12 mouse cellular contexts compared by ENCODE assay signal in the genomic region with DNA sequence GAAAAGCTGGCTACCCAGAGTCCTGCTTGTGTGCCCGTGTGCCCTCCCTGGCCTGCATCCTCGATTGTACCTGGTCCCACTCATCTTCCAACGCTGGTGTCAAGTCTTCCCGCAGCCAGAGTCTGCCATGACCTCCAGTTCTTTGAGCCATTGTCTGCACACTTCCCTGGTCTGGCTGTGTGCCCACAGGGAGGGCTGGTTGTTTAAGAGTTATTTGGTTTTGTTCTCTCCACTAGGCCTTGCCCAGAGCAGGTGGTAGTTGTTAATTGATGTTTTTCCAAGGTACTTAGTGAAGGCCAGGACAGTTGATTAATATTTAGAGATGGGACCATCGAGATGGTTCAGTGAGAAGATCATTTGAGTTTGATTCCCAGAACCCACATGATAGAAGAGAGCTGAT. TPM values are rescaled to one million over a fixed set of nuclear protein-coding genes. Genes with fewer than 3 reads are reported as not detected.
DNase-seq lines count a peak whose midpoint lies in the region; ATAC-seq and TF ChIP-seq lines count a peak whose summit lies in the region.
"Had no signal": no experiment of that assay in that cellular context is flagged by ENCODE, and none has a peak within 500 bp of the region (broad histone marks: within the 10 kb centered on the region; RNA-seq: fewer than 3 reads in every experiment).

No protein-coding gene starts in this region.

- no peak for TF ChIP-seq POLR2A in lung, adult 2 months (IDR thresholded peaks at IDR 0.05; ENCODE audit: borderline replicate concordance, extremely low read depth, low read depth, low read length)

- H3K9ac ChIP-seq in heart, embryonic 14.5 days (ENCODE audit: low read length), result no peak overlapping the region
- H3K9ac ChIP-seq in lung, embryonic 15.5 days, result no peak overlapping the region
- H3K9ac ChIP-seq in hindbrain, embryonic 15.5 days, result no peak overlapping the region
- H3K9ac ChIP-seq in stomach, embryonic 14.5 days (replicated peaks; ENCODE audit: low read depth, low read length), result no peak overlapping the region
- H3K9ac ChIP-seq: liver, embryonic 13.5 days had no signal

- intact Hi-C loops in heart, postnatal 36 days (cut with DNase I), result loop anchor here (2.0 kb wide), 1 partner anchor 59 kb away; no protein-coding TSS in a partner anchor

- H3K27me3 ChIP-seq in heart, embryonic 14.5 days (ENCODE audit: control insufficient read depth, insufficient read depth, low read length), result no peaks in the 10 kb centered on the region
- H3K27me3 ChIP-seq in lung, embryonic 15.5 days, result no peaks in the 10 kb centered on the region
- no peaks in the 10 kb centered on the region for H3K27me3 ChIP-seq in hindbrain, embryonic 15.5 days
- H3K27me3 ChIP-seq in stomach, embryonic 14.5 days (ENCODE audit: control insufficient read depth, insufficient read depth, low read length), result no peaks in the 10 kb centered on the region
- H3K27me3 ChIP-seq: CH12.LX; liver, embryonic 13.5 days had no signal

- WGBS in heart, embryonic 14.5 days, result 74% methylated on average over 5 of the region's 5 CpGs
- 56% methylated on average over 5 of the region's 5 CpGs for WGBS in lung, embryonic 15.5 days
- 60% methylated on average over 5 of the region's 5 CpGs for WGBS in lung, adult 2 months
- WGBS in hindbrain, embryonic 15.5 days, result 71% methylated on average over 5 of the region's 5 CpGs
- 63% methylated on average over 5 of the region's 5 CpGs for WGBS in stomach, embryonic 14.5 days

- peaks cover 21 to 47% of the 10 kb centered on the region in 2 experiments for H3K4me1 ChIP-seq in heart, embryonic 14.5 days (ENCODE audit: control insufficient read depth in 2 of 2, insufficient read depth in 2 of 2, low read length in 2 of 2)
- peaks cover 54% of the 10 kb centered on the region for H3K4me1 ChIP-seq in lung, embryonic 15.5 days
- H3K4me1 ChIP-seq in lung, adult 2 months (ENCODE audit: control insufficient read depth, insufficient read depth, low read length), result peaks cover 14% of the 10 kb centered on the region
- H3K4me1 ChIP-seq in hindbrain, embryonic 15.5 days (replicated peaks), result peaks cover 21% of the 10 kb centered on the region; the same call in 1 of the 2 replicates
- H3K4me1 ChIP-seq in stomach, embryonic 14.5 days (ENCODE audit: control insufficient read depth, insufficient read depth, low read length), result peaks cover 43% of the 10 kb centered on the region

- no peak for DNase-seq in heart, postnatal 36 days
- no peak for DNase-seq in lung, adult 2 months
- DNase-seq in spleen, postnatal 10 days (ENCODE audit: low spot score in 2 of 2), result no peak
- DNase-seq in cerebellum, postnatal 36 days, result no peak
- DNase-seq: gastrocnemius, postnatal 25 days; liver, embryonic 13.5 days had no signal

- ATAC-seq in heart, embryonic 14.5 days (ENCODE audit: insufficient number of reproducible peaks, insufficient read depth, low FRiP score, low read depth), result no peak
- no peak for ATAC-seq in lung, embryonic 15.5 days (ENCODE audit: borderline replicate concordance, extremely low read depth, low FRiP score, low TSS enrichment)
- ATAC-seq in hindbrain, embryonic 15.5 days (ENCODE audit: low FRiP score, low read depth), result no peak
- ATAC-seq in stomach, embryonic 14.5 days (ENCODE audit: insufficient number of reproducible peaks, insufficient read depth, low FRiP score, low read depth), result no peak

- H3K4me2 ChIP-seq in heart, embryonic 14.5 days (ENCODE audit: low read length), result no peak overlapping the region
- no peak overlapping the region for H3K4me2 ChIP-seq in lung, embryonic 15.5 days
- H3K4me2 ChIP-seq in hindbrain, embryonic 15.5 days, result no peak overlapping the region
- no peak overlapping the region for H3K4me2 ChIP-seq in stomach, embryonic 14.5 days (replicated peaks; ENCODE audit: low read depth, low read length)
- H3K4me2 ChIP-seq: liver, embryonic 13.5 days had no signal

- H3K36me3 ChIP-seq in heart, embryonic 14.5 days (ENCODE audit: control insufficient read depth, insufficient read depth, low read length), result 0 out of 2 replicates have a peak, but pooled peaks cover 4% of the 10 kb centered on the region
- no peaks in the 10 kb centered on the region for H3K36me3 ChIP-seq in lung, embryonic 15.5 days
- no peaks in the 10 kb centered on the region for H3K36me3 ChIP-seq in hindbrain, embryonic 15.5 days
- no peaks in the 10 kb centered on the region for H3K36me3 ChIP-seq in stomach, embryonic 14.5 days (ENCODE audit: control insufficient read depth, insufficient read depth, low read length)
- H3K36me3 ChIP-seq: liver, embryonic 13.5 days had no signal

- TF ChIP-seq CTCF in lung, adult 2 months (IDR thresholded peaks at IDR 0.05; ENCODE audit: insufficient read depth, low read length), result no peak

- no peaks in the 10 kb centered on the region for H3K9me3 ChIP-seq in heart, embryonic 14.5 days (ENCODE audit: control insufficient read depth, low read length)
- no peaks in the 10 kb centered on the region for H3K9me3 ChIP-seq in lung, embryonic 15.5 days
- H3K9me3 ChIP-seq in hindbrain, embryonic 15.5 days, result no peaks in the 10 kb centered on the region
- H3K9me3 ChIP-seq in stomach, embryonic 14.5 days (ENCODE audit: control insufficient read depth, low read depth, low read length), result no peaks in the 10 kb centered on the region
- H3K9me3 ChIP-seq: liver, embryonic 13.5 days had no signal

- H3K4me3 ChIP-seq in heart, embryonic 14.5 days (ENCODE audit: control insufficient read depth in 1 of 2, insufficient read depth in 1 of 2, low read depth in 1 of 2, low read length in 2 of 2), result no peak overlapping the region
- no peak overlapping the region for H3K4me3 ChIP-seq in lung, embryonic 15.5 days
- H3K4me3 ChIP-seq in lung, adult 2 months (replicated peaks; ENCODE audit: extremely low read depth, low read depth, low read length), result no peak overlapping the region
- H3K4me3 ChIP-seq in hindbrain, embryonic 15.5 days, result no peak overlapping the region
- no peak overlapping the region for H3K4me3 ChIP-seq in stomach, embryonic 14.5 days (ENCODE audit: low read depth, low read length)
- H3K4me3 ChIP-seq: liver, embryonic 13.5 days; myocyte had no signal

- H3K27ac ChIP-seq in heart, embryonic 14.5 days (replicated peaks in 1 of 2; ENCODE audit: control insufficient read depth in 1 of 2, insufficient read depth in 1 of 2, low read depth in 2 of 2, low read length in 2 of 2), result peak overlapping the region; percentile 25 to 86; a peak in 2 of 4 replicates
- H3K27ac ChIP-seq in lung, embryonic 15.5 days, result peak overlapping the region; percentile 76
- H3K27ac ChIP-seq in hindbrain, embryonic 15.5 days (replicated peaks), result peak overlapping the region; percentile 72
- peak overlapping the region; percentile 91 for H3K27ac ChIP-seq in stomach, embryonic 14.5 days (ENCODE audit: low read length)
- H3K27ac ChIP-seq: liver, embryonic 13.5 days had no signal

RNA-seq across cellular contexts. Expression of gene Itgb5, which starts 54.7 kb away (rescaled TPM):
- polyA plus RNA-seq in heart, embryonic 14.5 days (2014; fragmentation: Nextera tagmentation; extraction: Ambion mirVana), result 87.8 and 96.2 TPM in 2 replicates
- total RNA-seq in heart, postnatal 36 days (2021), result 10 to 100 TPM; 87.2 to 94.3 TPM
- 49.8 and 51.3 TPM in 2 replicates for polyA plus RNA-seq in lung, embryonic 15.5 days (2015; fragmentation: Nextera tagmentation; extraction: Ambion mirVana)
- 114 and 144 TPM in 2 replicates for polyA plus RNA-seq in lung, adult 2 months (2012; rRNA removed)
- 21.3 and 22.7 TPM in 2 replicates for polyA plus RNA-seq in hindbrain, embryonic 15.5 days (2015; fragmentation: Nextera tagmentation; extraction: Ambion mirVana)
- polyA plus RNA-seq in stomach, embryonic 14.5 days (2014; fragmentation: Nextera tagmentation; extraction: Ambion mirVana), result 32.5 and 37.2 TPM in 2 replicates
